Mouse (Mus musculus): ENCODE measurements around the gene Iqcj.

The Iqcj gene

GRCm38 (mm10) chr3:67892026-67892705 is at the start of gene Iqcj, which contains the start of gene Iqschfp:
Iqcj (plus strand) TSS chr3:67892220.
Iqschfp (plus strand) TSS chr3:67892232.
- no peak for DNase-seq (ENCODE audit: low spot score)

GRCm38 (mm10) chr3:67852397-67852796 is 39.6 kb upstream of the Iqcj start:
- no peak for DNase-seq (ENCODE audit: low spot score)

GRCm38 (mm10) chr3:67861524-67861923 is 30.5 kb upstream of the Iqcj start:
- no peak for DNase-seq (ENCODE audit: low spot score)

GRCm38 (mm10) chr3:67867420-67868065 is 24.5 kb upstream of the Iqcj start:
- DNase-seq (ENCODE audit: low spot score) = no peak

- DNase-seq (ENCODE audit: low spot score) = no peak
Measured at GRCm38 (mm10) chr3:67869424-67869823, 22.6 kb upstream of the Iqcj start.

- DNase-seq (ENCODE audit: low spot score) = no peak
Measured at GRCm38 (mm10) chr3:67877253-67877652, 14.8 kb upstream of the Iqcj start.

- DNase-seq (ENCODE audit: low spot score) = no peak
Measured at GRCm38 (mm10) chr3:67884335-67884734, 7.7 kb upstream of the Iqcj start.

- no peak for DNase-seq (ENCODE audit: low spot score)
Measured at GRCm38 (mm10) chr3:67886176-67886575, 5.8 kb upstream of the Iqcj start.

GRCm38 (mm10) chr3:67887251-67887650 is 4.8 kb upstream of the Iqcj start:
- DNase-seq (ENCODE audit: low spot score) = no peak

GRCm38 (mm10) chr3:67892768-67893167 is 748 bp downstream of the Iqcj start:
- DNase-seq (ENCODE audit: low spot score) = no peak

GRCm38 (mm10) chr3:67902517-67902916 is 10.5 kb downstream of the Iqcj start:
- DNase-seq (ENCODE audit: low spot score) = no peak

- no peak for DNase-seq (ENCODE audit: low spot score)
Measured at GRCm38 (mm10) chr3:67908586-67908985, 16.6 kb downstream of the Iqcj start.

GRCm38 (mm10) chr3:67918098-67918497 is 26.1 kb downstream of the Iqcj start:
- no peak for DNase-seq (ENCODE audit: low spot score)

GRCm38 (mm10) chr3:67918634-67919259 is 26.7 kb downstream of the Iqcj start:
- no peak for DNase-seq (ENCODE audit: low spot score)

- DNase-seq (ENCODE audit: low spot score) = no peak
Measured at GRCm38 (mm10) chr3:67923095-67923494, 31.1 kb downstream of the Iqcj start.

GRCm38 (mm10) chr3:67925453-67925852 is 33.4 kb downstream of the Iqcj start:
- no peak for DNase-seq (ENCODE audit: low spot score)

- DNase-seq (ENCODE audit: low spot score) = no peak
Measured at GRCm38 (mm10) chr3:67930424-67931133, 38.6 kb downstream of the Iqcj start.

- DNase-seq (ENCODE audit: low spot score) = no peak
Measured at GRCm38 (mm10) chr3:67931181-67931580, 39.2 kb downstream of the Iqcj start.

- DNase-seq (ENCODE audit: low spot score) = no peak
Measured at GRCm38 (mm10) chr3:67931914-67932313, 39.9 kb downstream of the Iqcj start.

GRCm38 (mm10) chr3:67935829-67936228 is 43.8 kb downstream of the Iqcj start:
- DNase-seq (ENCODE audit: low spot score) = no peak

GRCm38 (mm10) chr3:67947000-67947399 is 55.0 kb downstream of the Iqcj start:
- no peak for DNase-seq (ENCODE audit: low spot score)

- DNase-seq (ENCODE audit: low spot score) = no peak
Measured at GRCm38 (mm10) chr3:67952517-67952940, 60.5 kb downstream of the Iqcj start.

All from urinary bladder, postnatal 10 days (tissue).